Mouse (Mus musculus) liver, postnatal 0 days (tissue): Measurements from ENCODE around the gene Slc30a1. TPM values are rescaled to one million over a fixed set of nuclear protein-coding genes. Genes with fewer than 3 reads are reported as not detected.
A peak's percentile ranks its signal among the peaks of the same experiment; 100 is the strongest.

ENCODE experiments used
- ATAC-seq: fragments of 200-750 bp; cut with Nextera tagmentation; 2 replicates; pipeline ENCODE4 v1.8.0; 2017; ENCODE audit warnings: mild to moderate bottlenecking, moderate library complexity
- DNase-seq: peaks from one replicate; pipeline ENCODE4 v3.0.0-alpha.2; 2016
- H3K27ac ChIP-seq: fragments of 300-500 bp; sonication (generic); 2 replicates; pipeline ENCODE4 v1.5.1; 2014; ENCODE audit warnings: antibody characterized with exemption, moderate library complexity, mild to moderate bottlenecking, low read depth
- H3K27me3 ChIP-seq: fragments of 300-500 bp; sonication (generic); 2 replicates; pipeline ENCODE4 v1.6.1; 2014; ENCODE audit warnings: low read length, control low read depth, mixed read lengths; ENCODE audit not compliant: insufficient read depth
- H3K36me3 ChIP-seq: fragments of 300-500 bp; sonication (generic); replicated peaks from 2 replicates; pipeline ENCODE4 v1.6.1; 2014; ENCODE audit warnings: mild to moderate bottlenecking, control low read depth, low read length, moderate library complexity, mixed read lengths; ENCODE audit not compliant: insufficient read depth
- H3K4me1 ChIP-seq: fragments of 300-500 bp; sonication (generic); 2 replicates; pipeline ENCODE4 v1.6.1; 2014; ENCODE audit warnings: antibody characterized with exemption, mild to moderate bottlenecking, control low read depth; ENCODE audit not compliant: insufficient read depth
- H3K4me2 ChIP-seq: fragments of 300-500 bp; sonication (generic); 2 replicates; pipeline ENCODE4 v1.6.1; 2014; ENCODE audit warnings: low read depth, mild to moderate bottlenecking, low read length, moderate library complexity, mixed read lengths
- H3K4me3 ChIP-seq: fragments of 300-500 bp; sonication (generic); 2 replicates; pipeline ENCODE4 v1.5.1; 2014; ENCODE audit warnings: low read depth, low read length
- H3K9ac ChIP-seq: fragments of 300-500 bp; sonication (generic); replicated peaks from 2 replicates; pipeline ENCODE4 v1.6.1; 2014; ENCODE audit warnings: mild to moderate bottlenecking, moderate library complexity
- H3K9me3 ChIP-seq: fragments of 300-500 bp; sonication (generic); 2 replicates; pipeline ENCODE4 v1.6.1; 2016; ENCODE audit warnings: mild to moderate bottlenecking, control low read depth, low read length, mixed read lengths
- CTCF ChIP-seq: sonication (generic); IDR thresholded peaks from 2 replicates; pipeline ENCODE4 v1.5.1; 2016; ENCODE audit warnings: antibody characterized with exemption, low read depth
- EP300 ChIP-seq: IDR thresholded peaks from 2 replicates; pipeline ENCODE4 v1.6.1; 2016; ENCODE audit warnings: antibody characterized with exemption, low read depth, mild to moderate bottlenecking
- WGBS: fragments of 180-500 bp; shearing (Covaris S2); extraction: QIAGEN DNeasy Blood & Tissue Kit; methylation state at CpG from one replicate; pipeline ENCODE4 v1.1.7; 2014; ENCODE audit not compliant: insufficient replicate concordance; 5-methylcytosine and 5-hydroxymethylcytosine counted together
- polyA plus RNA-seq: library from polyadenylated mRNA; unstranded; fragments of >200 nt; fragmentation: Nextera tagmentation; extraction: Ambion mirVana; gene quantifications from 2 replicates; pipeline ENCODE4 v1.2.1, GENCODE M21; 2015

The Slc30a1 gene
- polyA plus RNA-seq, 1 experiment from 2014 or later: 4.3 TPM

GRCm38 (mm10) chr1:191919336-191919735 lies 12.8 kb downstream of the Slc30a1 start:
- Histone ChIP-seq H3K4me3 (no peak overlapping the region), H3K4me1 (no peaks in the 10 kb centered on the region), H3K9ac (no peak overlapping the region), H3K4me2 (no peak overlapping the region), H3K9me3 (no peaks in the 10 kb centered on the region), H3K27ac (no peak overlapping the region), H3K36me3 (no peaks in the 10 kb centered on the region), H3K27me3 (no peaks in the 10 kb centered on the region)
- DNase-seq (no peak), ATAC-seq (no peak)
- no peak for TF ChIP-seq EP300
- TF ChIP-seq CTCF: no peak
- WGBS: 53% methylated on average over 2 of the region's 2 CpGs

- Histone ChIP-seq H3K36me3 (no peaks in the 10 kb centered on the region), H3K9me3 (no peaks in the 10 kb centered on the region), H3K27me3 (no peaks in the 10 kb centered on the region), H3K4me3 (no peak overlapping the region), H3K4me1 (no peaks in the 10 kb centered on the region), H3K27ac (no peak overlapping the region), H3K4me2 (no peak overlapping the region), H3K9ac (no peak overlapping the region)
- 72% methylated on average over 3 of the region's 3 CpGs for WGBS
- ATAC-seq (no peak), DNase-seq (no peak)
- TF ChIP-seq CTCF: no peak
- TF ChIP-seq EP300: no peak
These were observed 15.1 kb downstream of the Slc30a1 start for GRCm38 (mm10) chr1:191921701-191922100.

- no peak overlapping the region for H3K9ac ChIP-seq
- 58% methylated on average over 4 of the region's 4 CpGs for WGBS
- no peak for TF ChIP-seq EP300
- TF ChIP-seq CTCF: peak; percentile 18; the same call in 1 of the 2 replicates
These were observed 18.9 kb downstream of the Slc30a1 start for GRCm38 (mm10) chr1:191925496-191925895.

GRCm38 (mm10) chr1:191926681-191927080 lies 20.1 kb downstream of the Slc30a1 start:
- 61% methylated on average over 3 of the region's 3 CpGs for WGBS
- H3K4me1 ChIP-seq: no peaks in the 10 kb centered on the region
- H3K27me3 ChIP-seq: no peaks in the 10 kb centered on the region
- DNase-seq (no peak), ATAC-seq (no peak)
- no peaks in the 10 kb centered on the region for H3K9me3 ChIP-seq
- no peak overlapping the region for H3K4me2 ChIP-seq
- H3K27ac ChIP-seq: no peak overlapping the region
- TF ChIP-seq EP300: no peak
- TF ChIP-seq CTCF: no peak
- no peak overlapping the region for H3K9ac ChIP-seq
- H3K4me3 ChIP-seq: no peak overlapping the region
- no peaks in the 10 kb centered on the region for H3K36me3 ChIP-seq

More at GRCm38 (mm10) chr1:191925496-191925895, 18.9 kb downstream of the Slc30a1 start:
- Histone ChIP-seq H3K36me3 (no peaks in the 10 kb centered on the region), H3K27me3 (no peaks in the 10 kb centered on the region), H3K4me2 (no peak overlapping the region), H3K27ac (no peak overlapping the region), H3K4me3 (no peak overlapping the region), H3K4me1 (no peaks in the 10 kb centered on the region), H3K9me3 (no peaks in the 10 kb centered on the region)
- DNase-seq (no peak), ATAC-seq (no peak)

- no peak for TF ChIP-seq CTCF
- TF ChIP-seq EP300: no peak
- Histone ChIP-seq H3K27me3 (no peaks in the 10 kb centered on the region), H3K27ac (no peak overlapping the region), H3K36me3 (no peaks in the 10 kb centered on the region), H3K4me1 (no peaks in the 10 kb centered on the region), H3K9ac (no peak overlapping the region), H3K4me3 (no peak overlapping the region), H3K9me3 (no peaks in the 10 kb centered on the region), H3K4me2 (no peak overlapping the region)
- WGBS: 67% methylated on average over 7 of the region's 7 CpGs
- ATAC-seq: no peak
- DNase-seq: no peak
These were observed 21.8 kb downstream of the Slc30a1 start for GRCm38 (mm10) chr1:191928345-191928744.

- H3K27ac ChIP-seq: no peak overlapping the region
- ATAC-seq (no peak), DNase-seq (no peak)
- no peaks in the 10 kb centered on the region for H3K4me1 ChIP-seq
- no peak overlapping the region for H3K4me3 ChIP-seq
- no peak overlapping the region for H3K9ac ChIP-seq
- WGBS: 53% methylated on average over 8 of the region's 8 CpGs
- no peak for TF ChIP-seq EP300
- TF ChIP-seq CTCF: no peak
- H3K36me3 ChIP-seq: no peaks in the 10 kb centered on the region
- no peak overlapping the region for H3K4me2 ChIP-seq
- no peaks in the 10 kb centered on the region for H3K27me3 ChIP-seq
- no peaks in the 10 kb centered on the region for H3K9me3 ChIP-seq
These were observed 22.5 kb downstream of the Slc30a1 start for GRCm38 (mm10) chr1:191929065-191929464.
